Mouse (Mus musculus) layer of hippocampus, adult 8-10 months (tissue): ENCODE measurements at regions not wholly inside any gene's neighbourhood (a gene's known extent, or its start where the extent isn't known, plus 50 kb on each side); places are given as distances from the start of the nearest gene placed in this dataset.
"Not testable (repeated sequence)": the region's sequence is repeated elsewhere in the genome, so short reads cannot be mapped to it uniquely, and the experiment has no call there.

Source experiments
- DNase-seq, 2 experiments: peaks; one replicate each; pipeline ENCODE4 v3.0.0; 2022; ENCODE audit warnings: low spot score in 2 of 2

- no peak for DNase-seq
These were observed 377.0 kb upstream of the B3galt2 start for GRCm38 (mm10) chr1:143263263-143264038.

GRCm38 (mm10) chr1:143265216-143265615, 375.2 kb upstream of the B3galt2 start:
- DNase-seq = no peak

DNA sequence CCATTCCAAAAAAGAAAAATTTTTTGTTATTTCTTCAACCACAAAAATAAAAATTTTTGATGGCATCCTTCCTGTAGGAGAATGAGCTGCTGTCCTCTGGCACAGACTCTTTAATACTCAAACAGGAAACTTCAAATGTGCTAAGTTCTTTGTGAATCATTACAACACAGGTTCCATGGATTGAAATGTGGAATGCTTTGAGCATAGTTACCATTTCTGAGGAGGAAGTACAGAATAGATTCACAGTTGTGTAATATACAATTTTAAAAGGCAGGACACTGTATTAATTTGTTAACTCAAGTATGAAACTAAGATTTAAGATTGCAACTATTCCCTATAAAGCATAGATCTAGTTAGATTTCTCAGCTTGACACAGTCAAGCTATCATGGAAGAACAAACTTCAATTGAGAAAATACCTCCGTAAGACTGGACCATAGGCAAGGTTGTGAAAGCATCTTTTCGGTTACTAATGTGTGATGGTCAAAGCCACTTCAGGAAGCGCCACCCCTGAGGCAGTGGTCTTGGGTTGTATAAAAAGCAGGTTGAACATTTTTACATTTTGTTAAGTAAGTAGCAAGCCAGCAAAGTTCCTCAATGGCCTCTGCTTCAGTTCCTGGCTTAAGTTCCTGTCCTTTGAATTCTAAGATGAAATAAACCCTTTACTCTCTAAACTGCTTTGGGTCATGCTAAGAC, 354.0 kb upstream of the B3galt2 start:
- DNase-seq = no peak

- no peak for DNase-seq
These were observed 353.0 kb upstream of the B3galt2 start for GRCm38 (mm10) chr1:143287448-143287847.

GRCm38 (mm10) chr1:143296555-143296954, 343.9 kb upstream of the B3galt2 start:
- no peak for DNase-seq

DNA sequence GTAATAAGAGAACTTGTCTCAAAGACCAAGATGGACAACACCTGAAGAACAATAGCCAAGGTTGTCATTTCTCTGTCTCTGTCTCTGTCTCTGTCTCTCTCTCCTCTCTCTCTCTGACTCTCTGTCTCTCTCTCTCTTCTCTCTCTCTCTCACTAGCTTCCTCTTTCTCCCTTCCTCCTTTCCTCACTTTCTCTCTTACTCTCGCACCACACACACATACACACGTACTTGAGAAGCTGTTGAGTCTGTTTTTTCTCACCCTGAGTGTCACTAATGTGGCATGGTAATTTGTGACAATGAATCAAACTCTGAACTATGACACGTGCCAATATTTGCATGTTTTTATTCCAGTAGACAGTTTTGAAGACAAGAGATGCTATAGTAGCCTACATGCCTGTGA, 333.1 kb upstream of the B3galt2 start:
- DNase-seq = no peak

DNA sequence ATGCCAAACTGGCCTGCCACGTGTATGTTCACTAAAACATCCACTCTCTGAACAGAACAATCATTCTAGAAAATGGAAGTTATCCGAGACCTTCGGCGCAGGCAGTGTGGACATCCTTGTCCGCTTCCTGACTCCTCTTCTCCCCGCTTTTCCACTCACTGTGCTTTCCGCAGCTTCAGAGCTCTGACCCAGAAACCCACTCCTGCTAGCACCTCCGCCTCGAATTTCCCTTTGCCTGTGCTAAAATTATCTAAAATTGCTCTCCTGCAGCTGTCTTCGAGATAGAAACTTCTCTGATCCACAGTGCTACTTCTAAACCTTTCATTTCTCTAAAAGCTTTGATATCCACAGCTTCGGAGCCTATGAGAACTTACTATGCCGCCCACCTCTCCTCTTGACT, 322.1 kb upstream of the B3galt2 start:
- no peak for DNase-seq

GRCm38 (mm10) chr1:143319568-143319967, 320.9 kb upstream of the B3galt2 start:
- no peak for DNase-seq

- DNase-seq = no peak
These were observed 289.1 kb upstream of the B3galt2 start for GRCm38 (mm10) chr1:143351388-143351787.

- DNase-seq = not testable (repeated sequence)
These were observed 280.2 kb upstream of the B3galt2 start for GRCm38 (mm10) chr1:143360256-143360655.

DNA sequence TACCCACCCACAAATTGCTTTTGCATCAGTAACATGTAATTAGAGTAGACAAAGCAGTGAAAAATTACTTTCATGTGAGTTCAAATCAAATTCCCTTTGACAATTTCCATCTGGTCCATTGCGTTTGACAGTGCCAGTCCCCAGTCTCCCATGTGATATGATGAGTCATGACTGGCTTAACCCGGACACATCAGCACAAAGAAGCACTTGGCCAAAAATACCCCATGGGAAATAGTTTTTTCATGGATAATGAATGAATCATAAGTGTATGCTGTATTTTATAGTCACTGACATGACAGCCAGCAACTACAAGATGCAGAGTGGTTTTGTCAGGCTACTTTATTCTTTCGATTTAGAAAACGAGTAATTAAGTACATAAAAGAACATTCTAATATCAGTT, 248.6 kb upstream of the B3galt2 start:
- no peak for DNase-seq
